Mouse (Mus musculus) gastrocnemius, adult 2 months (tissue): ENCODE measurements around the gene Stx6. TPM values are rescaled to one million over a fixed set of nuclear protein-coding genes. Genes with fewer than 3 reads are reported as not detected.

Experiments used
- DNase-seq: peaks from one replicate; pipeline ENCODE4 v3.0.0; 2022
- H3K27ac ChIP-seq: fragments of 200-600 bp; 2 replicates; pipeline ENCODE4 v1.8.1; 2022; ENCODE audit warnings: mild to moderate bottlenecking
- H3K4me3 ChIP-seq: fragments of 200-600 bp; 2 replicates; pipeline ENCODE4 v1.8.1; 2022; ENCODE audit warnings: mild to moderate bottlenecking, moderate library complexity
- CTCF ChIP-seq: fragments of 200-600 bp; IDR thresholded peaks from 2 replicates; pipeline ENCODE4 v1.8.1; 2022; ENCODE audit warnings: antibody characterized with exemption, mild to moderate bottlenecking, moderate library complexity
- intact Hi-C: fragments of 180-260 bp; cut with DNase I; formaldehyde crosslinking; loops from one replicate; pipeline ENCODE4 v1.15.1; 2025
- total RNA-seq, 2 experiments: library from RNA; stranded (reverse); gene quantifications; 2 replicates each; pipeline ENCODE4 v1.2.3; 2021

Stx6 gene
- total RNA-seq, 2 experiments from 2014 or later: 10.5 to 12.8 TPM

- DNase-seq: no peak
- no peak for TF ChIP-seq CTCF
- intact Hi-C loops: no loop called here
- no peak overlapping the region for H3K27ac ChIP-seq
- H3K4me3 ChIP-seq: no peak overlapping the region
Observed at GRCm38 (mm10) chr1:155174424-155174823, 15.9 kb downstream of the Stx6 start.

GRCm38 (mm10) chr1:155178192-155178924 lies 19.8 kb downstream of the Stx6 start:
- no peak overlapping the region for H3K27ac ChIP-seq
- H3K4me3 ChIP-seq: no peak overlapping the region
- TF ChIP-seq CTCF: no peak
- intact Hi-C loops: no loop called here
- no peak for DNase-seq

DNA sequence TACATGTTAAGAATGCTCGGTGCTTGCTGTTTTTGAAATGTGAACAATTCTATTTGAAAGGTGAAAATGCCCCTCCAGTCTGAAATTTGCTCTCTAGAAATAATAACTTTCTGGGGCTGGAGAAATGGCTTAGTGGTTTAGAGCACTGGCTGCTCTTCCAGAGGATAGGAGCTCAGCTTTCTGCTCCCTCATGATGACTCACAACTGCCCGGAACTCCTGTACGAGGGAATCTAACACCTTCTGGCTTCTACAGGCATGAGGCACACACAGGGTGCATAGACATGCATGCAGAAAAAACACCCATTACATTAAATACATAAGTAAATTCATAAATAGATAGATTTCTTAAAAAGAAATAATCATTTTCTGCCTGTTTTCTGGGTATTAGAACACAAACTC lies 25.7 kb downstream of the Stx6 start:
- intact Hi-C loops: no loop called here
- TF ChIP-seq CTCF: no peak
- Histone ChIP-seq H3K27ac (peak overlapping the region; percentile 38; the same call in 1 of the 2 replicates), H3K4me3 (no peak overlapping the region)
- no peak for DNase-seq

DNA sequence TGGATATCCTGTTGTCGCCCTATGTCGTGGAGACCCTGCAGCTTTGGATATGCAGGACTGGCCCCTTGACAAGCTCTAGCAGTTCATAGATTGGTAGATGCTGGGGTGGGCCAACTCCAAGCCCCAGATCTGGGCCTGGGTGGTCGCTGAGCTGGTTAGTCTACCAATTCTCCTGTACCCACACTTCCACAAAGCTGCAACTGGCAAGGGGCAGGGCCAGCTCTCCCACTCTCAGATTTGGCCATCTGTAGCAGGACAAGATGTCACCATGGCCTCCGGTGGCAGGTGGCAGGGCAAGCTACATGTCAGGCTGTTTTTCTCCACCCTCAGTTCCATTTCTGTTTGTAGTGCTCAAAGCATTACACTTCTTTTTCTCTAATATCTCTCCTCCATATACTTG lies 30.1 kb downstream of the Stx6 start:
- Histone ChIP-seq H3K27ac (no peak overlapping the region), H3K4me3 (no peak overlapping the region)
- no peak for TF ChIP-seq CTCF
- DNase-seq: no peak
- intact Hi-C loops: no loop called here

- no peak for TF ChIP-seq CTCF
- intact Hi-C loops: no loop called here
- no peak overlapping the region for H3K4me3 ChIP-seq
- H3K27ac ChIP-seq: no peak overlapping the region
- DNase-seq: no peak
Observed at GRCm38 (mm10) chr1:155191219-155191618, 32.7 kb downstream of the Stx6 start.

DNA sequence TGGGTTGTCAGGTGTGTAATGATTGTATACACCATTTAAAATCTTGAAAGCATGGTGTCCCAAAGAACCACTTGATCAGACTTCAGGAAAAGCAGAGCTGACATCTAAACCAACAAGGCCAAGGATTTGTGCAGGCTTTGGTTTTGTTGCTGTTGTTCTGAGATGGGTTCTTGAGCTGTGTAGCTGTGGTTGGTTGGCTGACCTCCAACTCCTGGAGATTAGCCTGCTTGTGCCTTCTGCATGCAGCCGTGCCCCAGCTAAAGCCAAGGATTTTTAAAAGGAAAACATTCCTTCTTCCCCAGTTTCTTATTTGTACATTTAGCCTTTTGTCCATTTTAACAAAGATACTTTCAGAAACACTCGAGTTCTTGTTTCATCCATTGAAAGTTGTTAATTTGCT lies 33.2 kb downstream of the Stx6 start:
- intact Hi-C loops: no loop called here
- no peak overlapping the region for H3K27ac ChIP-seq
- DNase-seq: no peak
- TF ChIP-seq CTCF: no peak
- H3K4me3 ChIP-seq: no peak overlapping the region

GRCm38 (mm10) chr1:155192805-155193368 lies 34.4 kb downstream of the Stx6 start:
- no peak for TF ChIP-seq CTCF

DNA sequence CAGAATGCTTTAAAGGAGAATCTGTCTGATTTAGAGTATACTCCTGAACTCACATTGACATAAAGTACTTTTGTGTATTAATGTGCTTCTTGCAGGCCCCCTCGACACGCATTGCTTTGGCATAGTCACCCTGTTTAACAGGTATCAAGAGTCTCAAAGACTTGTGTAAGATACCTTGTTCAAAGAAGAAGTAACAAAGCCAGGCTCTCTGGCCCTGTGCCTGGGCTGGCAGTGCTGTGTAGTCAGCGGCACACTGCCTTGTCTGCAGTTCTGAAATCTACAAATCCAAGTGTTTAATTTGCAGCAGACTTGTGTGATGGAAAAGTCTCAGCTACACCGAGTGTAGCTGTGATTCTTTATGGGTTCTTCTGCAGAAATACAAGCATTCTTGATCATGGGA lies 38.2 kb downstream of the Stx6 start:
- TF ChIP-seq CTCF: no peak
- no peak for DNase-seq
- intact Hi-C loops: no loop called here
- H3K27ac ChIP-seq: no peak overlapping the region
- H3K4me3 ChIP-seq: no peak overlapping the region

More at GRCm38 (mm10) chr1:155192805-155193368, 34.4 kb downstream of the Stx6 start:
- no peak overlapping the region for H3K27ac ChIP-seq
- no peak for DNase-seq
- no peak overlapping the region for H3K4me3 ChIP-seq
- intact Hi-C loops: no loop called here

GRCm38 (mm10) chr1:155199522-155199921 lies 41.0 kb downstream of the Stx6 start:
- no peak for DNase-seq
- Histone ChIP-seq H3K4me3 (no peak overlapping the region), H3K27ac (no peak overlapping the region)
- TF ChIP-seq CTCF: no peak
- intact Hi-C loops: no loop called here

- TF ChIP-seq CTCF: no peak
- H3K27ac ChIP-seq: no peak overlapping the region
- DNase-seq: no peak
Observed at GRCm38 (mm10) chr1:155200967-155201366, 42.5 kb downstream of the Stx6 start.

DNA sequence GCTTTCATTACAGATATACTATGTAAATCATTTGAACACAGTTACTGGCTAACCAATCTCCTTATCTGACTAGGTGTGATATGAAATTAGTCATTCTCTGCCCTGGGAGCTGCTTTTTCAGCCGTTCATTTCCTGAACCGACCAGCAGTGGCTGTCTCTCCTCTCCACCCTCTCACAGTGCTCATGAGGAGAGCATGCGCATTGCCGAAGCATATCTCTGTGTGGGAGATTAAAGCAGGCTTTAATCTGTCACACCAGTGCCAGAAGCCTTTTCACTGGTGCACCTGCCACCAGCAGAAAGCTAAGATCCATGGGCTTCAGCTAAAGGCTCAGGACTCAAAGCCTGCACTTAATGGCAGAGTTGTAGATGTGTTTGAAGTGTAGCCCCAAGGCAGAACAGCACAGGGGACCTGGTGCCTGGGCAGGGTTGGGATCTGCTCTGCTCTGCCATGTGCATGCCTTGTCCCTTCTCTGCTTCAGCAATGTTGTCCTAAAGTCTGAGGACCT lies 42.9 kb downstream of the Stx6 start:
- H3K4me3 ChIP-seq: no peak overlapping the region
- DNase-seq: no peak
- peak overlapping the region; percentile 20; the same call in 1 of the 2 replicates for H3K27ac ChIP-seq
- TF ChIP-seq CTCF: no peak
- intact Hi-C loops: no loop called here

More at GRCm38 (mm10) chr1:155200967-155201366, 42.5 kb downstream of the Stx6 start:
- no peak overlapping the region for H3K4me3 ChIP-seq
- intact Hi-C loops: no loop called here

- no peak for TF ChIP-seq CTCF
- no peak for DNase-seq
- no peak overlapping the region for H3K4me3 ChIP-seq
- 0 out of 2 replicates have a peak overlapping the region, but pooled peaks have one; percentile 5 for H3K27ac ChIP-seq
- intact Hi-C loops: no loop called here
Observed at GRCm38 (mm10) chr1:155201914-155202313, 43.4 kb downstream of the Stx6 start.

- no peak overlapping the region for H3K4me3 ChIP-seq
- intact Hi-C loops: no loop called here
- DNase-seq: no peak
- H3K27ac ChIP-seq: 0 out of 2 replicates have a peak overlapping the region, but pooled peaks have one; percentile 5
- no peak for TF ChIP-seq CTCF
Observed at GRCm38 (mm10) chr1:155202472-155202871, 44.0 kb downstream of the Stx6 start.
